Mouse (Mus musculus): ENCODE results near the gene Adk.

DNA sequence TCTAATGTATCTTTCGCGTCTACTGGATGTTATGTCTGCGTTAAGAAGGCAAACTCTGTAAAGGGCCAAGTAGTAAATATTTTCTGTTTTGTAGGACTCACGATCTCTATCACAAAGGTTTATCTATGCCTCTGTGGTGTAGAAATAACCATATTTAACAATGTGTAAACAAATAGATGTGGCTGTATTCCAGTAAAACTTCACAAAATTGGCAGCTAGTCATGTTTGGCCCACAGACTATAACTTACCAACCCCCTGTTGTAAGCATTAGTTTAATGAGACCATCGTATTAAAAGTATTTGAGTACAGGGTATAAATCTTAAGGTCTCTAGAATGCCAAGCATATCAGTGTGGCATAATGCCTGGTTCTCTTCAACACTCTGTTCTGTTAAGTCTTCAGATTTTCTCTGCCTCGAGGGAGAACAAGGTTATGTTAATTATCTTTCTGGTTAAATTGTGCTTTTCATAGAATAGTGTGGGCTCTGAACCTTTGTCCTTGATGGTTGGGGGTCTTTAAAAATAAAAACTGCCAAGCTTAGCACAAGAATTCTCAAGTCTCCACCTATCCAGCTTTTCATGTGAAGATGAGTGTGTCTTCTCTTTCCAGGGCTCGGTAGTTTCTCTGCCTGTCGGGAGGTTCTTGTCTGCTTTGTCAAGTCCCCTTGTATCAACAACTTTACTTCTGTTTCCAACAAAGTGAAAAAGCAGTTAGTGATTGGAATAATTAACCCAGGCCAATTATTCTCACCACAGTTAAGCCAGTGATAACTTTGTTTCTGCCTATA, 350.4 kb downstream of the Adk start:
- TF ChIP-seq CTCF (IDR thresholded peaks at IDR 0.05; ENCODE audit: borderline replicate concordance, insufficient read depth, low read depth, low read length) (no peak), POLR2A (IDR thresholded peaks at IDR 0.05; ENCODE audit: borderline replicate concordance, insufficient read depth, low read length) (no peak)
